Mouse (Mus musculus): ENCODE data around the gene Rpsa.

Rpsa gene

GRCm38 (mm10) chr9:120113456-120113855 is 14.0 kb upstream of the Rpsa start:
- DNase-seq (ENCODE audit: low spot score in 2 of 2), result no peak

- DNase-seq (ENCODE audit: low spot score in 2 of 2), result no peak
Measured at GRCm38 (mm10) chr9:120114051-120114788, 13.3 kb upstream of the Rpsa start.

GRCm38 (mm10) chr9:120114789-120115151 is 12.7 kb upstream of the Rpsa start:
- DNase-seq (ENCODE audit: low spot score in 2 of 2), result peak in 1 of 2 experiments; percentile 13

- DNase-seq (ENCODE audit: low spot score in 2 of 2), result peak; percentile 55 to 68
Measured at GRCm38 (mm10) chr9:120115580-120115979, 11.9 kb upstream of the Rpsa start.

GRCm38 (mm10) chr9:120116184-120116624 is 11.3 kb upstream of the Rpsa start:
- DNase-seq (ENCODE audit: low spot score in 2 of 2), result peak in 1 of 2 experiments; percentile 49

- no peak for DNase-seq (ENCODE audit: low spot score in 2 of 2)
Measured at GRCm38 (mm10) chr9:120118212-120118611, 9.3 kb upstream of the Rpsa start.

- DNase-seq (ENCODE audit: low spot score in 2 of 2), result no peak
Measured at GRCm38 (mm10) chr9:120120503-120120902, 7.0 kb upstream of the Rpsa start.

- no peak for DNase-seq (ENCODE audit: low spot score in 2 of 2)
Measured at GRCm38 (mm10) chr9:120126868-120127267, 621 bp upstream of the Rpsa start.

- DNase-seq (ENCODE audit: low spot score in 2 of 2), result no peak
Measured at GRCm38 (mm10) chr9:120129276-120129675, 1.8 kb downstream of the Rpsa start.

- no peak for DNase-seq (ENCODE audit: low spot score in 2 of 2)
Measured at GRCm38 (mm10) chr9:120131784-120132288, 4.3 kb downstream of the Rpsa start.

- no peak for DNase-seq (ENCODE audit: low spot score in 2 of 2)
Measured at GRCm38 (mm10) chr9:120132980-120133754, 5.7 kb downstream of the Rpsa start.

- no peak for DNase-seq (ENCODE audit: low spot score in 2 of 2)
Measured at GRCm38 (mm10) chr9:120133755-120134475, 6.4 kb downstream of the Rpsa start.

- no peak for DNase-seq (ENCODE audit: low spot score in 2 of 2)
Measured at GRCm38 (mm10) chr9:120134529-120135160, 7.2 kb downstream of the Rpsa start.

GRCm38 (mm10) chr9:120135454-120135853 is 8.0 kb downstream of the Rpsa start:
- no peak for DNase-seq (ENCODE audit: low spot score in 2 of 2)

- DNase-seq (ENCODE audit: low spot score in 2 of 2), result peak; percentile 43 to 52
Measured at GRCm38 (mm10) chr9:120140652-120141051, 13.2 kb downstream of the Rpsa start.

- DNase-seq (ENCODE audit: low spot score in 2 of 2), result no peak
Measured at GRCm38 (mm10) chr9:120144474-120144873, 17.0 kb downstream of the Rpsa start.

- DNase-seq (ENCODE audit: low spot score in 2 of 2), result no peak
Measured at GRCm38 (mm10) chr9:120149222-120149828, 21.8 kb downstream of the Rpsa start, which contains the start of gene Mobp. Mobp (plus strand) TSS chr9:120149707.

- DNase-seq (ENCODE audit: low spot score in 2 of 2), result no peak
Measured at GRCm38 (mm10) chr9:120151152-120151551, 23.7 kb downstream of the Rpsa start.

- DNase-seq (ENCODE audit: low spot score in 2 of 2), result no peak
Measured at GRCm38 (mm10) chr9:120151906-120152399, 24.5 kb downstream of the Rpsa start.

- no peak for DNase-seq (ENCODE audit: low spot score in 2 of 2)
Measured at GRCm38 (mm10) chr9:120158047-120158446, 30.6 kb downstream of the Rpsa start.

GRCm38 (mm10) chr9:120163862-120164261 is 36.4 kb downstream of the Rpsa start:
- no peak for DNase-seq (ENCODE audit: low spot score in 2 of 2)
